Mouse (Mus musculus) layer of hippocampus, adult 18-20 months (tissue): ENCODE measurements around the gene Stoml3. TPM values are rescaled to one million over a fixed set of nuclear protein-coding genes. Genes with fewer than 3 reads are reported as not detected.

ENCODE experiments used
- DNase-seq, 2 experiments: peaks; one replicate each; pipeline ENCODE4 v3.0.0; 2022; ENCODE audit warnings: low spot score in 2 of 2
- long read RNA-seq: library from polyadenylated mRNA; stranded (forward); transcript quantifications from one replicate; pipeline ENCODE4 v2.0.0, GENCODE M21; 2021
- total RNA-seq, 2 experiments: library from RNA; stranded (reverse); gene quantifications; 2 replicates each; pipeline ENCODE4 v1.2.3; 2021

Stoml3 gene
- total RNA-seq: 1 to 10 TPM in 1 of 2 experiments, under 1 TPM in 1; 0.87 to 1.5 TPM
- long read RNA-seq: 0 reads

GRCm38 (mm10) chr3:53488353-53488752, at the start of gene Stoml3:
Gene Stoml3 (plus strand): TSS chr3:53488653.
- no peak for DNase-seq

- no peak for DNase-seq
These were observed 42.9 kb upstream of the Stoml3 start for GRCm38 (mm10) chr3:53445540-53445939.

- DNase-seq: no peak
These were observed 41.7 kb upstream of the Stoml3 start for GRCm38 (mm10) chr3:53446801-53447200.

- peak; percentile 11 to 88 for DNase-seq
These were observed 40.2 kb upstream of the Stoml3 start for GRCm38 (mm10) chr3:53448208-53448607.

- no peak for DNase-seq
These were observed 37.8 kb upstream of the Stoml3 start for GRCm38 (mm10) chr3:53450666-53451065.

GRCm38 (mm10) chr3:53452351-53452750, 36.1 kb upstream of the Stoml3 start:
- DNase-seq: no peak

DNA sequence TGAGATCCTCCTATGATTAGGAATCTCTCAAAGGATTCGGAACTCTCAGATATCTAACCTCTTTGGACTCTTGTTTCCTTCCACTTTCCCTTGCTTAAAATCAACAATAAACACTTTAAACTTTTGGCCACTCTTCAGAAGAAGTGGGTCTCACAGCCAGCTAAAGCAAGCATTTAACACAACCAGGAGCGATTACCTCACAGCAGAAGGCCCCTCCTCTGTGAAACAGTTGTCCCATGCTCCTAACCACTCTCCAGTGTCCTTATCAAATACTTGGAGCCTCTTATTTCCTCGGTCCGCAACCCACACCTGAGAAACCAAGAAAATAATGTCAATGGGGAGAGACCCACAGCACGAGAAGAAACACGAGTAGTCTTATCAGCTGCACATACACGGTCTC, 35.1 kb upstream of the Stoml3 start:
- no peak for DNase-seq

GRCm38 (mm10) chr3:53454005-53454404, 34.4 kb upstream of the Stoml3 start:
- DNase-seq: no peak

DNA sequence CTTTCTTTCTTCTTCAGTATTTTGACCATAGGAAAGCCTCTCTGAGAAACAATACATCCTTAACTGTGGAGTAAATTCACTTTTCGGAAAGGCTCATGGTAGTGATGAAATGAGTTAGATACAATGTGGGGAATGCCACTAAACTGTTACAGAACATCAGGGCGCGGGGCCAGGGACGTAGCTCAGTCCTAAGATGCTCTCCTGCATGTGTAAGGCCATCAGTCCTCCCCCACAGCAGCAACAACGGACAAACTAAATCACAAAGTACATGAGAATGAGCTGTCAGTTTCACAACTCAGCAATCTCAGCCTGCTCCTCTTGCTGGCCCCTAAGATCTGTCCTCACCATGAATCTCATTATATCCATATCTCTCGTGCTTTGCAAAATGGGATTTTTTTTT, 33.9 kb upstream of the Stoml3 start:
- DNase-seq: no peak

DNA sequence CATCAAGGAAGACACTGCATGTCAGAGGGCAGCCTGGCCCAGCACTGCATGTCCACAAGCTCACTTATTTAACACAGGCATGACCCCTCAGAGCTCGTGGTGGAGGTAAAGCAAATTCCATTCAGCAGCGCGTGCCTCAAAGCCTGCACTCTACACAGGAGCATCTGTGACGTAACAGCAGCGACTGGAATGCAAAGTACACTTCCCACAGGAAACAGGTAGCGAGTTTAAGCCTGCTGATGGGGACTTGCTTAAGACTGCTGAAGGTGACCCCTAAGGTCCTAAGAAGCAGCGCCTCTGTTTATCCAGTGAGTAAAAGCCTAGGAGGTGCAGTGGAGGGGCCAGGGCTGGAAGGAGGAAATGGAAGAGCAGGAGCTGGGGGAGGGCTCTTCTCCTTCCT, 33.5 kb upstream of the Stoml3 start:
- no peak for DNase-seq

- DNase-seq: no peak
These were observed 30.7 kb upstream of the Stoml3 start for GRCm38 (mm10) chr3:53457750-53458149.

- DNase-seq: no peak
These were observed 28.3 kb upstream of the Stoml3 start for GRCm38 (mm10) chr3:53460106-53460505.

DNA sequence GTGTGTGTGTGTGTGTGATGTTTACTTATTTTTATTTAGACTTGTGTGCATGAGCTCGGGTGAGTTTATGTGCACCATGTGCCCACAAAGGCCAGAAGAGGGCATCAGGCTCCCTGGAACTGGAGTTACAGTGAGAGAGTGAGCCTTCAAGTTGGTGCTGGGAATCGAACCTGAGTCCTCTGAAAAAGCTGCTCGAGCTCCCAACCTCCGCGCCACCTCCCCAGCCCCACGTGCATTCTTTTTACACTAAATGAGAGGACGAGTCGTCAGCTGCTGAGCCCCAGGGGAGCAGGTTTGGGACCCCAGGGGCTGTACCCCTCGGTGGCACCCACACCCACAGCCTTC, 25.8 kb upstream of the Stoml3 start:
- DNase-seq: no peak

- peak; percentile 94 to 98 for DNase-seq
These were observed 25.2 kb upstream of the Stoml3 start, which contains the start of the genes Nhlrc3 and Proser1 for GRCm38 (mm10) chr3:53463046-53463764. Gene Nhlrc3 (minus strand): TSS chr3:53463332. Gene Proser1 (plus strand): TSS chr3:53463666.

GRCm38 (mm10) chr3:53463765-53464114, 24.7 kb upstream of the Stoml3 start:
- DNase-seq: no peak

DNA sequence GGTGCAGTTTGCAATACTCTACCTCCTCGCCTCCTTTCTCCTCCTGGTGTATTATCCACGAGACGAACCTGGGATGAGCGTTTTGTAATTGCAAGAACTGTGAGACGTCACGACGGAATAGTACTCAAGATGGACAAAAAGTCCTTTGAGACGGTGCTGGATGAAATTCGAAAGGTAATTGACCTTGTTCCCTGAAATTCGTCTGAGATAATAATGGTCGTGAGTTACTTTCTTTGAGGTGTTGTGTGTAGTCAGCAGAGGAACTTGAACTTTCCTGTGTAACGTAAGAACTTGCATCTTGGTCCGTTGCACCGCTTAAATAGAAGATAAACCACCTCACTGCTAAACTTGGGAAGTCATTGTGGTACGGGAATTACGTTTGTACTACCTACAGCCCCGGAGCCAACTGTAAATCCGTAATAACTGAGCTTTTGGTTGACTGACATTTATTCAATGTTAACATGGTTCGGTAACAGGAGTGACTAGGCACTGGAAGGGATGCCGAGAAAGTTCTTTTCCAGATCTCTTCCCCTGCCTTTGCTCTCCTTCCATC, 24.2 kb upstream of the Stoml3 start:
- no peak for DNase-seq

- peak in 1 of 2 experiments; percentile 60 for DNase-seq
These were observed 23.1 kb upstream of the Stoml3 start for GRCm38 (mm10) chr3:53465330-53465729.

DNA sequence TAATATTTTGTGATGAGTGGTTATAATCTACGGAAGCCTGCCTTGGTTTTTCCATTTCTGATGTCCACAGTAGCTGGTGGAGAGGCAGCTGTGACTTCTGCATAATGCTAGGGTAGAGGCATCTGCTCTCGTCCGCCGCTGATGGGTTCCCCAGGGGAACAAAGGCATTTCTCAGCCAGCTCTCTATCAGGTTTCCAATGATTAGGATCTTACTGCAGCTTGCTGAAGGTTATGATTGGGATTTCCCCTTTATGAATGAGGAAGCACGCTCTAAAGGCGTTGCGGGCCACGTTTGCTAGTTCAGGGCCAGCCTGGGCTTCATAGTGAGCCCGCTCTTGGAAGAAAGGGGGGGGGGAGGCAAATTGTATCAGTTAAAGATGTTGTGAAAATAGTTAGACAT, 22.0 kb upstream of the Stoml3 start:
- DNase-seq: no peak

- DNase-seq: no peak
These were observed 21.1 kb upstream of the Stoml3 start for GRCm38 (mm10) chr3:53467356-53467755.

DNA sequence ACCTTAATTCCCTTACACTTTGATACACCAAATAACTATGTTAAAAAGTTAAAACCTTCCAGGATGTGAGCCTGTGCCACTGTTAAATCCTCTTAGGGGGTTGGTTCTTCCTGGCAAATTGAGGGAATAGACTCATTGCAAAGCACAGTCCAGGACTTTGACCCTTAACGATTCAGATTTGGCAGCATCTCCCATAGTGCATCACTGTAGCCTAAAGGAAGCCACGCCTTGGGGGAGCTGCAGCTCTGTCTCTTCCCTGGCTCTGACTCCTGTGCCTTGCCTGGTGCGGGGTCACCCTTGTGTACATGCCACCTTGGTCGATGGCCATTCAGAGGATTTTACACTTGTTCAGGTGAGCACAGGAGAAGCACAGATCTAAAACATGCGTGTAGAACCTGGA, 18.8 kb upstream of the Stoml3 start:
- DNase-seq: no peak

GRCm38 (mm10) chr3:53472061-53472460, 16.4 kb upstream of the Stoml3 start:
- no peak for DNase-seq

- no peak for DNase-seq
These were observed 14.3 kb upstream of the Stoml3 start for GRCm38 (mm10) chr3:53474179-53474578.

- DNase-seq: peak in 1 of 2 experiments; percentile 50
These were observed 12.6 kb upstream of the Stoml3 start for GRCm38 (mm10) chr3:53475889-53476288.
